Mouse (Mus musculus) cerebellum, adult 8-10 months (tissue): ENCODE measurements around the gene Nlrc3.

Experiments used
- DNase-seq: peaks from one replicate; pipeline ENCODE4 v3.0.0; 2022

Gene Nlrc3

DNA sequence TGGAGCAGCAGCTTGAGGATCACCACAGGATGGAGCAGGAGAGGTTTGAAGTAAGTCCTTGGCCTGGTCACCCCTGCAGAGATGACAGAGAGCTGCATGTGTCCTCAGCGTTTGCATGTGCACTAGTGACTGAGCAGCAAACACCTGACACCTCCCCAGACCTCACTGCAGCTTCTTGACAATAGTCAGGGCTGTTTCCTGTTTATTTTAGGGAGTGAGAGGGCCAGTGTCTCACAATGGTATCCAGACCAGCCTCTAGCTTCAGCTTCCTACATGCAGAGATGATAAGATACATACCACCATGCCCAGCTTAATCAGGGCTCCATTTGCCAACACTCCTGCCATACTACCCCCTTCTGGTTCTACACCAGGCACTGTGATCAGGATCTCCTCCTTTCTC lies 47.9 kb downstream of the Nlrc3 start:
- DNase-seq, result no peak

DNA sequence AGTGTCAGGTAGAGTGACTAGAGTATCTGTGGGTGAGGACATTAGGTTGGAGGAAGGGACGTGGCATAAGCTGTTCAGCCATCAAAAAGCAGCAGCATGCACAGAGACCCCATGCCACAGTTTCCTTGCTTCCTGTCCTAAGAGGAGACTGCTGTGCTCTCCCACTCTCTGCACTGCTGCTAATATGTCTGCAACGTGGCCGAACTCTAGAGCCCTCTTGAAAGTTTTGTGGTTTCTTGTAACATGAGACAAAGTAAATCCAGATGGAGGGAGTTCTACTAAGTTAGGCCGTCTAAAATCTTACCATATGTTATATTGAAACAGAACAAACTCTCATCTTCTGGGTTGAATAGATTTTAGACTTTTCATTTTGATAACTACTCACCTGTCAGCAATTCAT lies 52.5 kb downstream of the Nlrc3 start:
- DNase-seq, result no peak

DNA sequence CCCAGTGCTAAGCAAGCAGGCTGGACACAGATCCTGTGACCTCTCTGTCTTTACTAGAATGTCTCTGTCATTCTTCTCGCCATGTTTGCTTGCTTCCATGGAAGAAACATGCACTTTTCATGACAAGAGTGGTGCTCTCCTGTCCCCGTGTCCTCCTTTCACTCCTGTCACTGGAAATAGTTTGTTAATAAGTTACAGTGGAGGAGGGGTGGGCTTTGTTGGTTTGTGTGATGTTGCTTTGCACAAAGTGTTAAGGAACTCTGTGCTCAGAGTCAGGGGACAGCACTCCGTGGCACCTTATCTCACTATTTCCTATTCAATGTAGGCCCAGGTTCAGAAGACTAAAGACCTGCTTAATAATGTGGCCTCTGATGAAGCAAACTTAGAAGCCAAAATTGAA lies 52.9 kb downstream of the Nlrc3 start:
- DNase-seq, result no peak

DNA sequence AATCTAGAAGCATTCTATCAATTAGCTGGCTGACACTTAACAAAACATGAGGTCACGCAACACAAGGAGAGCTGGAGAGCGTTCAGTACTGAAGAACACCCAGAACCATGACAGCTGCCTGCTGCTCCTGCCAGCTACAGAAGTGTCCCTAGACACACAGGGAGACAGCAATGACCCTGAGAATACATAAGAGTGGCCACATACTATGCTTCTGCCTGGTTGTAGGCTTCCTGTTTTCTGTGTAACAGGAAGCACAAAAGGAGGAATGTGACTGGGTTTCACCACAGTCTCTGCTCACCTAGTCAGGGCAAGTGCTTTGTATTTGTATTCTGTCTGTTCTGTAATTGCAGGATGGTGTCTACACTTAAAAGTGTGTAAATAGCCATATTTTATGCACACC lies 55.7 kb downstream of the Nlrc3 start:
- DNase-seq, result no peak

DNA sequence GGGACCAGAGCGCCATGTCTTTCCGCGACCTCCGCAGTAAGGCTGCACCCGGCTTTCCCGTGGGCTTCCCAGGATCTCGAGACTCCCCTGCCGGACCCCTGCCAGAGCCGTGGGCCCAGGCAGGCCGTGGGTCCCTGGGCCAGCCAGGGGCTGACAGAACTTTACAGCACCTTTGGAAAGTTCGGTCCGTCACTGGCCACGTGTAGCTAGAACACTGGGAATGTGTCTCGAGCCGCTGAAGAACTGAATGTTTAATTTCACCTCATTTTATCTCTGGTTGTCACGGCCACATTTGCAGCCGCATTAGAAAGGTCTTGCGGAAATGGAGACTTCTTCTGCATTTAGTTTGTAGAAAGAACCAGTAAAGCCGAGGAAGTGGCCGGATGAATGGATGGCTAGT lies 67.3 kb downstream of the Nlrc3 start:
- no peak for DNase-seq

DNA sequence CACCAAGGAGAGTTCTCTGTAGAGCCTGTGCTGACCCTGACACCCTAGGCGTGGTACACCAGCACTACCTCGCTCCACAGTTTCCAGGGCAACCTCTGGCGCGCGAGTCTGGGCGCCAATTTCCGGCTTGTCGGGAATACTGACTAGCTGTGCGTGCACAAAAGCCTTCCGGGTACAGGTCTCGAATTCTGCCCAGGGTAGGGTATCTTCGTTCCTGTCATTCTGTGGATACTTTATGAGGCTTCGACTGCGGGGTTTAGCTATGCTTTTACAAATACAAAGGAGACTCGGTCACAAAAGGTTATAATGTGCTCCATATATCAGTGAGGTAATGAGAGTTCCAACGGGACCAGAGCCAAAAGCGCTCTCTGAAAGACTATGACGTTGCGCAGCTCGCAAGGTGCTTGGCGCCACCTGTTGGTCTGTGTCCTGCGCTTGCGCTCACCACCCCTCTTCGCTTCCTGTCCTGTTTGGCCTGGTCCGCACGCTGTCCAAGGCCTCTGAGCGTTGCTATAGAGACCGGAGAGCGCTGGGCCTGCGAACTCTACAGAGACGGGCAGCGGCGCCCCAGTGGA lies 67.8 kb downstream of the Nlrc3 start, which contains the start of the genes 1700037C18Rik and Cluap1:
TSS of gene 1700037C18Rik (minus strand) at position 153 of the 575 bp plus-strand sequence.
TSS of gene Cluap1 (plus strand) at position 265 of the 575 bp plus-strand sequence.
- peak; percentile 95 for DNase-seq

DNA sequence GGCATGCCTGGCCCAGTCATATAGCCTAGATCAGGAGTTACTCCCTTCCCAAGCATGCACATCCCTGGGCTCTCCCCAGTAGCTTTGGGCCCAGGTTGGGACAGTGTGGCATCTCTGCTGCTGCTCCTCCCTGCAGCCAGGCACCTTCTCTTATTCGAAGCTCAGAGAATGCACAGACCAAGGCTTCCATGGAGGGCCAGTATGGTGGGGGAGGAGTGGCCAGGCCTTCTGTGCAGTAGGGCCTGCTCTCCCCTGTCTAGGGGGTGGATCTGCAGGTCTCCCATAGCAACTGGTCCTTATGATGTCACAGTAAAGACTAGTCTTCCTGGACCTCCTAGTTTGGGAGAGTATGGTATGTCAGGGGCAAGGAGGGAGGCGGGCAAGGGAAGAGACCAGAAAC lies 69.0 kb downstream of the Nlrc3 start:
- DNase-seq, result no peak

DNA sequence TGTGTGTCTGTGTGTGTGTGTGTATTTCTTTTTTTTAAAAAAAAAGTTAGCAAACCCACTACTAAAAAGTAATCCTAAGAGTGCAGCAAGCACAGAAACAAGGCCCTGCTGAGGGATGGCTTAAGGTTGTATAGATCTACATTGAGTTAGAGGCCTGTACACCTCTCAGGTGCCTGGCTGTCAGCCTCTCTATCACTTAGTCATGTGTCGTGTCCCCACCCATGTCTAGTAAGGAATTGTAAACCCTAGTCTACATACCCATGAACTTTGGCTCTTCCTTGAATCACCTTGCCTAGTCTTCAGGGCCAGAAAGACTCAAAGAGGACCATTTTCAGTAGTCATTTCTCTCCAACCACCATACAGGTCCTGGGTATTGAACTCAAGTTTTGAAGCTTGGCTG lies 79.9 kb downstream of the Nlrc3 start:
- no peak for DNase-seq

DNA sequence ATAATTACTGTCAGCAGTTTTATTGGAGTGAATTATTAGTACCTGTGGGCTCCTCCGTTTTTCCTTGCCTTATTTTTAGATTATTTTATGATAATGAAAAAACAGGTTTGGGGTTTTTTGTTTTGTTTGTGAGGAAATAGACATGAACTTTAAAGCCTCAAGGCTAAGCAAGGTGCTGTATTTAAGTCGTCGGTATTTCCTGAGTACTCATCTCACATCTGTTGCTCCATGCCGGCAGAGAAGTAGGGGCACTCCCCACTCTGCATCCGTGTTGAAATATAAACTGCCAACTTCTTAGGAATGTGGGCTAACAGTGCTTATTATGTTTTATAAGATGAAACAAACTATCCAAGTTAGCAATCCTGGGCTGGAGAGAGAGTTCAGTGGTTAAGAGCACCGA lies 80.4 kb downstream of the Nlrc3 start:
- DNase-seq, result no peak

DNA sequence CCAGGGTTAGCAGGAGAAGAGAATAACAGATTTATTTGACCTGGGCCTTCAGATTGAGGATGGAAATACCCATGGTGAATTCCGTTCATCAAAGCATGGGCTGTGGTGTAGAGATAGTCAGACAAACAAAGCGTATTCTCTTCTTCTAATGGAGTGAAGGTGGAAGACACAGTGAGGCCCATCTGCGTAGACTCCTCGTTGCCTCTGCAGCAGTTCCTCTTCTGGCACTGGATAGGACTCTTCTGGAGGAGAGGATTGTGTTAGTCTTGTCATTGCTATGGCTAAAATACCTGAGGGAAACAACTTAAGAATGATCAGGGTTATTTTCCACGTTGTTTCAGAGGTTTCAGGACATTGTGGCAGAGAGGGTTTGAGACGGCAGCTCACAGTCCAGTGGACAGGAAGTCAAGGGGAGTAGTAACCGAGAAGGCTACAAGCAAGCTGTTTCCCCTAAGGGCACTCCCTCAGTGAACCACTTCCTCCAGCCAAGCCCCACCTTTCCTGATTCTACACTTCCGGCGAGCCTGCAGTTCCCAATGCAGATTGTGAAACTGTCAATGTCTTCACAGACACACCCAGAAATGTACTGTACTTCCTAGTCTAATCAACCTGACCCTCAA lies 81.1 kb downstream of the Nlrc3 start:
- DNase-seq, result no peak
